Mouse (Mus musculus) C2C12 (cell line): Measurements from ENCODE around the gene Arhgdib. TPM values are rescaled to one million over a fixed set of nuclear protein-coding genes. Genes with fewer than 3 reads are reported as not detected.

Experiments
- H3K27me3 ChIP-seq: one replicate; pipeline ENCODE4 v1.6.1; 2011; ENCODE audit not compliant: control insufficient read depth, insufficient read depth, insufficient read length
- H3K36me3 ChIP-seq: one replicate; pipeline ENCODE4 v1.6.1; 2011; ENCODE audit not compliant: control insufficient read depth, insufficient read depth
- H3K4me3 ChIP-seq: one replicate; pipeline ENCODE4 v1.5.1; 2011; ENCODE audit warnings: mild to moderate bottlenecking, control low read depth; ENCODE audit not compliant: poor library complexity, insufficient read depth, severe bottlenecking
- H3K79me2 ChIP-seq: one replicate; pipeline ENCODE4 v1.6.1; 2011; ENCODE audit not compliant: control insufficient read depth, insufficient read depth
- H3K79me3 ChIP-seq: one replicate; pipeline ENCODE4 v1.6.1; 2011; ENCODE audit warnings: low read depth, control low read depth
- H3ac ChIP-seq: one replicate; pipeline ENCODE3; 2011; ENCODE audit warnings: low read depth; ENCODE audit not compliant: control insufficient read depth, insufficient read length
- CEBPB ChIP-seq: IDR thresholded peaks from one replicate; pipeline ENCODE4 v1.6.1; 2011; ENCODE audit warnings: low read depth, mild to moderate bottlenecking, control low read depth, moderate library complexity
- CTCF ChIP-seq: IDR thresholded peaks from one replicate; pipeline ENCODE4 v1.5.1; 2011; ENCODE audit not compliant: control insufficient read depth, insufficient read depth, insufficient read length
- FOSL1 ChIP-seq: IDR thresholded peaks from one replicate; pipeline ENCODE4 v1.8.0; 2011; ENCODE audit warnings: mild to moderate bottlenecking, low read length; ENCODE audit not compliant: poor library complexity, insufficient read depth, severe bottlenecking
- MAX ChIP-seq: IDR thresholded peaks from one replicate; pipeline ENCODE4 v1.6.1; 2011; ENCODE audit warnings: mild to moderate bottlenecking, control low read depth
- MYOD1 ChIP-seq: IDR thresholded peaks from one replicate; pipeline ENCODE4 v1.6.1; 2011; ENCODE audit warnings: low read depth; ENCODE audit not compliant: control insufficient read depth, insufficient read length
- MYOG ChIP-seq: IDR thresholded peaks from one replicate; pipeline ENCODE4 v1.6.1; 2011; ENCODE audit not compliant: control insufficient read depth, insufficient read length; ENCODE audit errors: extremely low read depth
- USF1 ChIP-seq: IDR thresholded peaks from one replicate; pipeline ENCODE4 v1.6.1; 2011; ENCODE audit warnings: low read depth, mild to moderate bottlenecking, control low read depth, moderate library complexity
- polyA plus RNA-seq: library from polyadenylated mRNA; unstranded; fragments of >200 nt; fragmentation: generic; extraction: Trizol; gene quantifications from one replicate; pipeline ENCODE4 v1.2.1, GENCODE M21; 2012; ENCODE audit warnings: missing spikeins

Gene Arhgdib
- polyA plus RNA-seq, 1 experiment = 101 TPM

DNA sequence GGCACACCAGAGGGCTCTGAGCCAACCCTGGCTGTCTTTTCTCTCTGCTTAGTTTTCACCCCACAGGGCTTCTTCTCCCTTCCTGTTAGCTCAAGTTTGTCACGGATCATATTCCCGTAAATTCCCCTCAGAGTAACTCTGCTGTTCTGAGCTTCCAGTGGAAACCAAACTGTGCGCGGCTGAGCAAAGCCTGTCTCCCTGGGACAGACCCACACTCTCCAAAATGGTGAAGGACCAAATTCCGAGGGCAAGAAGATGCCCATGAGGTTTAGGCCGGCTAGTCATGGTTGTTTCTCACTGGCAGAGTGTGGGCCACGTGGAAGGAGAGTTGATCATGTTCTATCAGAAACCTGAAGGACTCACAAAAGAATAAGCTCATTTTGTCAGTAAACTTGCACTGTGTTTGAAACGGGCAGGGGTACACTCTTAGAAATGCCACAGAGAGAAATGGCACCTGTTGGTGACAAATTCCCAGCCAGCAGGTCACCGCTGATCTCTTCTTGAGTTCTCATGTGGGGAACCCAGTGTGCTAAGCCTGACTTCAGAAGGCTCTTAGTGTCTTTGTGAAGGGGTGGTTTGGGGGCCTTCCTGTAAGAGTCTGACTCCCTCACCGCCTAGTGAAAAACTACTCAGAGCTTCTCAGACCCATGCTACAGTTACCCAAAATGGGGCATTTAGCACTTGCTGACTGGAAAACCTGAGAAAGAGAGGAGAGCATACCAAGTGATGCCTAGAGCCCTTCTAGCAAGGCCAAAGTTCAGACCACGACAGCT lies 1.3 kb downstream of the Arhgdib start:
- no peaks in the 10 kb centered on the region for H3K79me3 ChIP-seq
- no peak overlapping the region for H3K4me3 ChIP-seq
- TF ChIP-seq MYOG (no peak), CTCF (no peak), MAX (no peak), MYOD1 (no peak)
- H3K27me3 ChIP-seq = no peaks in the 10 kb centered on the region
- H3ac ChIP-seq = no peak overlapping the region
- H3K79me2 ChIP-seq = no peaks in the 10 kb centered on the region
- no peaks in the 10 kb centered on the region for H3K36me3 ChIP-seq

DNA sequence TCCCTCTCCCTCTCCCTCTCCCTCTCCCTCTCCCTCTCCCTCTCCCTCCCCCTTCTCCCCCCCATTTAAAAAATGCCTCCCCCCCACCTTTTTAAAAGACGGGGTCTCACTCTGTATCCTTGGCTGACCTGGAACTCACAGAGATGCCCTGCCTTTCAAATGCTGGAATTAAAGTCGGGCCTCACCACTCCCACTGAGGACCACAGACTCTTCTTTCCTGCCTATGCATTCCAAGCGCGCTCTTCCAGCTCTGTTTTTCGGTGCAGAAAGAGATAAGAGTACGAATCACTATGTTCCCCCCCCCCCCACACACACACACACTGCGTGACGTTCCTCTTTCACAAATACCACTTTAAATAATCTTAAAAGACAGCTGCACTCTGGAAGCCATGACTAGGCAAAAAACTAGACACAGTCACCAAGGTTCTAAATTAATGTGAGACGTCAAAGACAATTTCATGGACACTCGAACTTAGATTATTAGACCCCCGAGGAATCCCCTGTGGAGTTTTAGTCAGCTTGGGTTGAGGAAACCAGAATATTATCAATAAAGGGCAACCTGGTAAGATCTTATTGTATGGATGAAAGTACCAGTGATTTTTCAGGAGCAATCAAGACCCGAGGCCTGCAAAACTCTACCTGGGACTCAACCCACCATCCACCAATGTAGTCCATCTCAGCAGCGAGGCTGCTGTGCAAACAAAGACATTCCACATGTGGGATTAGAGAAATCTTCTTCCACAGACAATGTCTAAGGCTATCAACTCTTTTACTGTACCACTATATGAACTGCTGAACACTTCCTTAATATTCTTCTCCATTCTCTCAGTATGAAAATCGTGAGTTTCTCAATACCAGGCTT lies 2.1 kb downstream of the Arhgdib start:
- H3ac ChIP-seq = no peak overlapping the region
- H3K79me2 ChIP-seq = no peaks in the 10 kb centered on the region
- no peaks in the 10 kb centered on the region for H3K79me3 ChIP-seq
- no peaks in the 10 kb centered on the region for H3K36me3 ChIP-seq
- H3K27me3 ChIP-seq = no peaks in the 10 kb centered on the region
- TF ChIP-seq CTCF (no peak), USF1 (no peak), CEBPB (no peak), MAX (no peak), FOSL1 (no peak), MYOG (no peak), MYOD1 (no peak)
- H3K4me3 ChIP-seq = no peak overlapping the region

DNA sequence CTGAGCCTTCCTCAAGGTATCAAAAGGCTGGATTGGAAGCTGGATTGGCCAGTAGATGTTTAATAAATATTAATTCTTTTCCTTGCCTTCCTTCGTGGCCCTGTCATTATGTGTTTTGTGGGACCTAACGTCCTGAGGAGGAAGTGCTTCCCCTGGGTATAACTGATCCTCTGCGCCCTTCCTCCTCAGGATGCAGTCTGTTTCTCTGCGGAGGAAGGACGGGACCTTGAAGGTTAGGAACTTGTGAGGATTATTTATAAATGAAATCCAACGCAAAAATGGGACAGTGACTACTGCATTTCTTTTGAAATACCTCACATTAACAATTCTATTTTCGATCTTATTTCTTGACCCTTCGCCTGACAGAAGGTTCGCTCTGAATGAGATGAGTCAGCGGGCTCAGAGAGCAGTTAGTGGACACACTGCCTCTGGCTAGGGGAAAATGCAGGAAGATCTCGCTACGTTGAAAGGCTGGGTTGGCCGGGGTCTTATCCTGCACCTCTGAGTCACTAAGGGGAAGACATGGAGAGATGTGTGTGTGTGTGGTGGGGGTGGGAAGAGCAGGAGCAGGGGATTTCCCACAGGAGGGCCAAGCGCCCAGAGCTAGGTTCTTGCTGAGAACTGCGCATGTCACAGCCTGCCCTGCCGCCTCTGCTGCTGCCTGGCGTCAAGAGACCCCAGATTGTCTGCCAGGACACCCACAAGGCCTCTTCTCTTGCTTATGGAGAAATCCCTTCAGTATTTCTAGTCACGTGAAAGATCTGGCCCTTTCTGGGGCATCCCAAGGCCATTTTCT lies 3.2 kb downstream of the Arhgdib start:
- Histone ChIP-seq H3K27me3 (no peaks in the 10 kb centered on the region), H3K79me3 (no peaks in the 10 kb centered on the region), H3K4me3 (no peak overlapping the region), H3K36me3 (no peaks in the 10 kb centered on the region), H3K79me2 (no peaks in the 10 kb centered on the region), H3ac (no peak overlapping the region)
- no peak for TF ChIP-seq MYOG
- TF ChIP-seq USF1 = no peak
- no peak for TF ChIP-seq MYOD1
- TF ChIP-seq FOSL1 = no peak
- no peak for TF ChIP-seq MAX
- no peak for TF ChIP-seq CEBPB
- TF ChIP-seq CTCF = no peak

DNA sequence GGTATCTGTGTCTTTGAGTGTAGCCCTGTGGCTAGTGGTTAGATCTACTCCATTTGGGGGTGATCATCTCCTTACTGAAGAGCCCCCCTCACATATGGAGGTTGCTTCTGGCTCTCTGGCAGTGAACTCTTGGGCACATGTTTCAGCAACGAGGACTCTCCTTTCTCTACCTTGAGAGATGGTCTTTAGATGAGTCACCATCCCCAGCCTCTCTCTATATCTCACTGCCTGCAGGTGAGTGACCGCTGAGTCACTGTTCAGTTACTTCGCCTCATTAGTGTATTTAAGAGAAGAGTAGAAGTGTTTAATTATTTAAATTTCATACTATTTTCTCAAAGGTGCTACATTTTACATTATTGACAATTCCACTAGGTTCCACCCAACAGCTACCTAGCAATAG lies 4.6 kb downstream of the Arhgdib start:
- TF ChIP-seq USF1 (no peak), MYOD1 (no peak), MAX (no peak), CEBPB (no peak), MYOG (no peak), CTCF (no peak), FOSL1 (no peak)
- Histone ChIP-seq H3K79me2 (no peaks in the 10 kb centered on the region), H3K4me3 (no peak overlapping the region), H3K27me3 (no peaks in the 10 kb centered on the region), H3K79me3 (no peaks in the 10 kb centered on the region), H3K36me3 (no peaks in the 10 kb centered on the region), H3ac (no peak overlapping the region)

DNA sequence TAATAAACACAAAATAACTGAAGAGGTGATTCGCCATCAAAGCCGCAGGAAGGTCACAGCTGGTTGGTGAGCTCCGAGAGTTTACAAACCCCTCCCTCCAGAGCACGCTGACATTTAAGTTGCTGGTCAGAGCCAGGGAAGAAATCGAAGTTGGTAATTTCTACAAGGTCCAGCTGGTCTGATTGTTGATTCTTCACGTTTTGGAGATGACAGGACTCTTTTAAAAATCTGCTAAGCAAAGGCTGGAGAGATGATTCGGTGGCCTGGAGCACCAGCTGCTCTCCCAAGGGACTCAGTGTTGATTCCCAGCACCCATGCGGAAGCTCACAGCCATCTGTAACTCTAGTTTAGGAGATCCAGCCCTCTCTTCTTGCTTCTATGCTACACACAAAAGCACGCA lies 5.3 kb downstream of the Arhgdib start:
- H3K79me2 ChIP-seq = no peaks in the 10 kb centered on the region
- H3K79me3 ChIP-seq = no peaks in the 10 kb centered on the region
- H3K27me3 ChIP-seq = no peaks in the 10 kb centered on the region
- no peak overlapping the region for H3ac ChIP-seq
- no peak overlapping the region for H3K4me3 ChIP-seq
- H3K36me3 ChIP-seq = no peaks in the 10 kb centered on the region
- TF ChIP-seq MAX (no peak), USF1 (no peak), MYOG (no peak), FOSL1 (no peak), CEBPB (no peak), MYOD1 (no peak), CTCF (no peak)
